Mouse (Mus musculus) frontal cortex, postnatal 14 days (tissue): Measurements from ENCODE around the gene Maats1.

Experiments
- DNase-seq, 2 experiments: peaks; one replicate each; pipeline ENCODE4 v3.0.0; 2022; ENCODE audit warnings: low spot score in 2 of 2

Gene Maats1

GRCm38 (mm10) chr16:38370633-38371374 is 28.9 kb upstream of the Maats1 start:
- DNase-seq = no peak

GRCm38 (mm10) chr16:38369992-38370484 is 28.1 kb upstream of the Maats1 start:
- DNase-seq = no peak

- DNase-seq = no peak
Measured at GRCm38 (mm10) chr16:38369431-38369830, 27.5 kb upstream of the Maats1 start.

- no peak for DNase-seq
Measured at GRCm38 (mm10) chr16:38369000-38369399, 27.1 kb upstream of the Maats1 start.

- peak; percentile 43 to 63 for DNase-seq
Measured at GRCm38 (mm10) chr16:38368336-38368735, 26.4 kb upstream of the Maats1 start.

GRCm38 (mm10) chr16:38366231-38366630 is 24.3 kb upstream of the Maats1 start:
- DNase-seq = no peak

GRCm38 (mm10) chr16:38365390-38365789 is 23.4 kb upstream of the Maats1 start:
- no peak for DNase-seq

- DNase-seq = no peak
Measured at GRCm38 (mm10) chr16:38363657-38364056, 21.7 kb upstream of the Maats1 start.

GRCm38 (mm10) chr16:38363256-38363595 is 21.3 kb upstream of the Maats1 start:
- no peak for DNase-seq

- no peak for DNase-seq
Measured at GRCm38 (mm10) chr16:38362493-38363255, 20.7 kb upstream of the Maats1 start.

- DNase-seq = no peak
Measured at GRCm38 (mm10) chr16:38361933-38362332, 20.0 kb upstream of the Maats1 start, which contains the start of gene Popdc2. Popdc2 (plus strand) TSS chr16:38362209.

- no peak for DNase-seq
Measured at GRCm38 (mm10) chr16:38360317-38360716, 18.4 kb upstream of the Maats1 start.

- no peak for DNase-seq
Measured at GRCm38 (mm10) chr16:38359857-38360256, 17.9 kb upstream of the Maats1 start.

- no peak for DNase-seq
Measured at GRCm38 (mm10) chr16:38359241-38359640, 17.3 kb upstream of the Maats1 start.

- no peak for DNase-seq
Measured at GRCm38 (mm10) chr16:38358256-38358812, 16.4 kb upstream of the Maats1 start.

- DNase-seq = no peak
Measured at GRCm38 (mm10) chr16:38354185-38354913, 12.4 kb upstream of the Maats1 start.

GRCm38 (mm10) chr16:38353642-38354041 is 11.7 kb upstream of the Maats1 start:
- DNase-seq = no peak

GRCm38 (mm10) chr16:38352851-38353250 is 10.9 kb upstream of the Maats1 start:
- DNase-seq = no peak

- DNase-seq = no peak
Measured at GRCm38 (mm10) chr16:38352031-38352430, 10.1 kb upstream of the Maats1 start.

- no peak for DNase-seq
Measured at GRCm38 (mm10) chr16:38350939-38351338, 9.0 kb upstream of the Maats1 start.

GRCm38 (mm10) chr16:38350361-38350855 is 8.5 kb upstream of the Maats1 start:
- no peak for DNase-seq

- no peak for DNase-seq
Measured at GRCm38 (mm10) chr16:38349881-38350280, 7.9 kb upstream of the Maats1 start.
